Mouse (Mus musculus) liver, adult 2 months (tissue): ENCODE data around the gene Dedd2. TPM values are rescaled to one million over a fixed set of nuclear protein-coding genes. Genes with fewer than 3 reads are reported as not detected.
A peak's percentile ranks its signal among the peaks of the same experiment; 100 is the strongest.

Experiments
- DNase-seq: peaks from one replicate; pipeline ENCODE4 v3.0.0-alpha.2; 2011; ENCODE audit warnings: low read depth, low spot score; ENCODE audit errors: extremely low read depth
- H3K27ac ChIP-seq: fragments of 200-500 bp; replicated peaks from 2 replicates; pipeline ENCODE4 v1.5.1; 2012; ENCODE audit warnings: low read depth, mild to moderate bottlenecking, control low read depth, inconsistent platforms, low read length; ENCODE audit not compliant: insufficient read depth
- H3K27me3 ChIP-seq: fragments of 200-500 bp; 2 replicates; pipeline ENCODE4 v1.6.1; 2012; ENCODE audit warnings: mild to moderate bottlenecking, moderate library complexity, low read length, inconsistent platforms; ENCODE audit not compliant: control insufficient read depth, insufficient read depth
- H3K36me3 ChIP-seq: fragments of 200-500 bp; 2 replicates; pipeline ENCODE4 v1.6.1; 2012; ENCODE audit warnings: low read length, inconsistent platforms; ENCODE audit not compliant: control insufficient read depth, insufficient read depth
- H3K4me1 ChIP-seq: fragments of 200-500 bp; 2 replicates; pipeline ENCODE4 v1.6.1; 2011; ENCODE audit warnings: low read length; ENCODE audit not compliant: control insufficient read depth, insufficient read depth
- H3K4me3 ChIP-seq: fragments of 200-500 bp; 2 replicates; pipeline ENCODE4 v1.5.1; 2011; ENCODE audit warnings: low read depth, mild to moderate bottlenecking, control low read depth, low read length, moderate library complexity; ENCODE audit not compliant: insufficient read depth
- H3K79me2 ChIP-seq: fragments of 200-500 bp; 2 replicates; pipeline ENCODE4 v1.6.1; 2012; ENCODE audit warnings: inconsistent platforms, mild to moderate bottlenecking, low read length, moderate library complexity; ENCODE audit not compliant: control insufficient read depth, insufficient read depth
- H3K9ac ChIP-seq: fragments of 200-500 bp; 2 replicates; pipeline ENCODE4 v1.6.1; 2012; ENCODE audit warnings: low read depth, mild to moderate bottlenecking, control low read depth, inconsistent platforms, low read length
- CTCF ChIP-seq: fragments of 200-500 bp; IDR thresholded peaks from 2 replicates; pipeline ENCODE4 v1.5.1; 2011; ENCODE audit warnings: low read depth, low read length, control low read depth
- POLR2A ChIP-seq: fragments of 200-500 bp; IDR thresholded peaks from 2 replicates; pipeline ENCODE4 v1.6.1; 2011; ENCODE audit warnings: low read length, control low read depth; ENCODE audit not compliant: insufficient read depth; ENCODE audit errors: extremely low read depth
- WGBS: fragments of 180-500 bp; shearing (Covaris S2); methylation state at CpG from one replicate; pipeline ENCODE4 v1.1.7; 2018; 5-methylcytosine and 5-hydroxymethylcytosine counted together
- polyA plus RNA-seq: library from polyadenylated mRNA; depleted of rRNA; stranded (reverse); fragments of >200 nt; gene quantifications from 2 replicates; pipeline ENCODE4 v1.2.3, GENCODE M21; 2012
- total RNA-seq: library from RNA; depleted of rRNA; stranded (reverse); fragments of >200 nt; gene quantifications from 2 replicates; pipeline ENCODE4 v1.2.3, GENCODE M21; 2014

Gene Dedd2
- total and polyA plus RNA-seq, 2 experiments, result 20.2 to 27.9 TPM

DNA sequence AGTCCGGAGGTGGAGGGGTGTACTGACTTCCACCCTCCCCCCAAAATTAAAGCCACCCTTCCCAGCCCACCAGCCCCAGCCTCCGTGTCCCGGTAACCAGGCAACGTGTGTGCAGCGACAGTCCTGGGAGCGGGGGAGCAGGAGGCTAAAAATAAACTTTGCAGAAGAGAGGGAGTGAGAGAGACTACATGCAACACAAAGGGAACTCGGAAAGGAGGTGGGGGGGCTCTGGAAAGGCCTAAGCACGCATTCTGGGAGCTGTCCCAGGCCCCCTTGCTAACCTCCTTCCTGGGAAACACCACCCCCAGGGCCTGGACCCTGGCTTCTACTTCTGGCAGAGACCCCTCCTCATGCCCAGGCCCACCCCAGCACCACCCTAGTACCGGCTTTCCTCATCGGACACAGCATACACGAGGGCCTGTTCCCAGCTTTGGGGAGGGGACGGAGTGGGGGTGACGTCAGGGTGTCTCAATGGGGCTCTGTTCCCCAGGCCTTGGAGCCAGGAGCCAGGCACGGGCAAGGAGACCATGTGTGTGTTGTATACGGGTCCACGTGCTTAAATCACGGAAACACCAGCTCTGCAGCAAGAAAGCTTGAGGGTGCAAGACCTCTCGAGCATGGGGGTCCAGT, 27.7 kb upstream of the Dedd2 start:
- H3K36me3 ChIP-seq, result peaks cover 4% of the 10 kb centered on the region; the same call in 1 of the 2 replicates
- peaks cover 41% of the 10 kb centered on the region; the same call in 1 of the 2 replicates for H3K79me2 ChIP-seq
- peak overlapping the region; percentile 93 for H3K9ac ChIP-seq
- WGBS, result 12% methylated on average over 18 of the region's 18 CpGs
- peak overlapping the region; percentile 86 for H3K27ac ChIP-seq
- DNase-seq, result no peak
- no peak for TF ChIP-seq POLR2A
- peak overlapping the region; percentile 90 for H3K4me3 ChIP-seq
- H3K27me3 ChIP-seq, result no peaks in the 10 kb centered on the region
- peaks cover 12% of the 10 kb centered on the region for H3K4me1 ChIP-seq

- H3K9ac ChIP-seq, result peak overlapping the region; percentile 23; the same call in 1 of the 2 replicates
- WGBS, result 40% methylated on average over 3 of the region's 3 CpGs
Observed at GRCm38 (mm10) chr7:25247498-25247897, 27.1 kb upstream of the Dedd2 start.

DNA sequence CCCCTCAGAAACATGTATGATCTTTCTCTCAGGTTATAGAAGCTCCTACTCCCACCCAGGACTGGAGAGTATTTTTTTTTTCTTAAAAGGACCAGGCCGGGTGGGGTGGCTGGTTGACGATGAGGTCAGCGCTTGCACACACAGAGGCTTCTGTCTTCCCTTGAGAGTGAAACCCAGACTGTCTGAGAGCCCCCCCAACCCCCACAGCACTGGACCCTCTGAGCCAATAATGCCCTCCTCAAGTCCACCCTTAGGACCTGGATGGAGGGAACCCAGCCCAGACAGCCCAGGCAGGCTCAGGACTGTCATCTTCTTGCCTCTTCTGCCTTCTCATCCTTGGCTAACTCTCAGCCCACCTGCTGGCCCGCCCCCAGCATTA, 26.3 kb upstream of the Dedd2 start:
- no peak overlapping the region for H3K9ac ChIP-seq
- TF ChIP-seq POLR2A, result no peak
- TF ChIP-seq CTCF, result no peak
- H3K79me2 ChIP-seq, result peaks cover 41% of the 10 kb centered on the region; the same call in 1 of the 2 replicates
- no peak overlapping the region for H3K4me3 ChIP-seq
- peak overlapping the region; percentile 25; the same call in 1 of the 2 replicates for H3K27ac ChIP-seq
- WGBS, result 46% methylated on average over 4 of the region's 4 CpGs
- peaks cover 4% of the 10 kb centered on the region; the same call in 1 of the 2 replicates for H3K36me3 ChIP-seq
- no peaks in the 10 kb centered on the region for H3K27me3 ChIP-seq
- H3K4me1 ChIP-seq, result peaks cover 12% of the 10 kb centered on the region
- no peak for DNase-seq

More at GRCm38 (mm10) chr7:25247498-25247897, 27.1 kb upstream of the Dedd2 start:
- TF ChIP-seq POLR2A (no peak), CTCF (no peak)
- no peak for DNase-seq
- Histone ChIP-seq H3K4me3 (no peak overlapping the region), H3K79me2 (peaks cover 41% of the 10 kb centered on the region; the same call in 1 of the 2 replicates), H3K27ac (no peak overlapping the region), H3K27me3 (no peaks in the 10 kb centered on the region), H3K4me1 (peaks cover 12% of the 10 kb centered on the region), H3K36me3 (peaks cover 4% of the 10 kb centered on the region; the same call in 1 of the 2 replicates)

DNA sequence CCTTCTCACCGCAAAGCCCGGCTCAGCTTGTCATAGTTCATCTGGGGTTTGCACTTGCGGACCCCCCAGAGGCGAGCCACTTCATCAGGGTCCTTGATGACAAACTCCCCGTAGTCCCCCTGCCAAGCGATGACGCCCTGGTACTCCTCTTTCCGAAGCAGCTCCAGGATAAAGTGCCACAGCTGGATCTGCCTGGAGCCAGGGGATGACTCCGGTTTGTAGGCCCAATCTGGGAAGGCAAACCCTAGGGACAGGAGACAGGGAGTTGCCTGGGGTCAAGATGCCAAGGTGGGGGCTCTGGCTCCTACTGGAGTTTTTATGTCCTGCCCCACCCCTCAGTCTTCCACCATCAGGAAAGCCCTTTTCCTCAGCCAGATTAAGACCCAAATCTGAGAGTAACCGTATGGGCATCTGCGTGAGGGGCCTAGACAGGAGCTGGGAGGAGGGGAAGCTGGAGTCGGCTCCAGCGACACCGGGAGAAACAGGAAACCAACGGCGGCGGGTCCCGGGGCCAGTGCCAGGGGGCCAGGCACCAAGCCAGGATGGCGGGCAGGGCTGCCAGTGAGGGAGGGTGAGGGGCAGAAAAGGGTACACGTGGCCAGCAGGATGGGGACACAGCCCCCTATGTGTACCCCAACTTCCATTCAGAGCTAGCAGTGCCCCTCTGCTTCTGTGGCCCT, 25.8 kb upstream of the Dedd2 start:
- Histone ChIP-seq H3K27me3 (no peaks in the 10 kb centered on the region), H3K79me2 (peaks cover 41% of the 10 kb centered on the region; the same call in 1 of the 2 replicates), H3K4me3 (no peak overlapping the region), H3K27ac (peak overlapping the region; percentile 25; the same call in 1 of the 2 replicates), H3K9ac (no peak overlapping the region), H3K4me1 (peaks cover 12% of the 10 kb centered on the region), H3K36me3 (peaks cover 4% of the 10 kb centered on the region; the same call in 1 of the 2 replicates)
- TF ChIP-seq CTCF (no peak), POLR2A (no peak)
- WGBS, result 45% methylated on average over 20 of the region's 20 CpGs
- no peak for DNase-seq

GRCm38 (mm10) chr7:25244562-25245369, 24.4 kb upstream of the Dedd2 start:
- Histone ChIP-seq H3K79me2 (peaks cover 33% of the 10 kb centered on the region; the same call in 1 of the 2 replicates), H3K4me3 (no peak overlapping the region), H3K9ac (no peak overlapping the region), H3K36me3 (peaks cover 4% of the 10 kb centered on the region; the same call in 1 of the 2 replicates), H3K27ac (no peak overlapping the region), H3K4me1 (peaks cover 12% of the 10 kb centered on the region), H3K27me3 (no peaks in the 10 kb centered on the region)
- no peak for DNase-seq
- TF ChIP-seq CTCF (no peak), POLR2A (no peak)
- 92% methylated on average over 30 of the region's 30 CpGs for WGBS
